Mouse (Mus musculus) MEL (cell line): ENCODE results near the gene Znrf1. TPM values are rescaled to one million over a fixed set of nuclear protein-coding genes. Genes with fewer than 3 reads are reported as not detected.

Experiments used
- DNase-seq: peaks from one replicate; pipeline ENCODE4 v3.0.0; 2011; ENCODE audit warnings: low read depth, low spot score
- H3K27ac ChIP-seq: 2 replicates; pipeline ENCODE4 v1.5.1; 2012; ENCODE audit warnings: low read depth, mild to moderate bottlenecking, control low read depth, low read length, moderate library complexity; ENCODE audit not compliant: control insufficient read depth
- H3K27me3 ChIP-seq, 2 experiments: fragments of 150-350 bp in 1 of 2; sonication (generic) in 1 of 2; 2 replicates each; pipeline ENCODE4 v1.6.1; 2012; ENCODE audit warnings: low read length in 2 of 2, mild to moderate bottlenecking in 2 of 2, improper control_type of control experiment in 1 of 2, moderate library complexity in 1 of 2; ENCODE audit not compliant: insufficient read depth in 2 of 2, control insufficient read depth in 1 of 2
- H3K36me3 ChIP-seq, 2 experiments: 2 replicates each; pipeline ENCODE4 v1.6.1; 2012 to 2014; ENCODE audit warnings: low read length in 2 of 2, improper control_type of control experiment in 1 of 2, inconsistent platforms in 1 of 2, mild to moderate bottlenecking in 1 of 2; ENCODE audit not compliant: insufficient read depth in 2 of 2, control insufficient read depth in 1 of 2
- H3K4me1 ChIP-seq, 2 experiments: fragments of 150-350 bp in 1 of 2; sonication (generic) in 1 of 2; 2 replicates each; pipeline ENCODE4 v1.6.1; 2012; ENCODE audit warnings: low read length in 2 of 2, improper control_type of control experiment in 1 of 2, mild to moderate bottlenecking in 1 of 2; ENCODE audit not compliant: insufficient read depth in 2 of 2, control insufficient read depth in 1 of 2
- H3K4me3 ChIP-seq, 2 experiments: fragments of 150-350 bp in 1 of 2; sonication (generic) in 1 of 2; 2 replicates each; pipeline ENCODE4 v1.5.1; 2012; ENCODE audit warnings: low read depth in 2 of 2, low read length in 2 of 2, mild to moderate bottlenecking in 2 of 2, moderate library complexity in 2 of 2, control low read depth in 1 of 2, improper control_type of control experiment in 1 of 2; ENCODE audit not compliant: control insufficient read depth in 1 of 2, insufficient read depth in 1 of 2
- H3K79me2 ChIP-seq: 2 replicates; pipeline ENCODE4 v1.6.1; 2012; ENCODE audit warnings: mild to moderate bottlenecking, low read length, moderate library complexity; ENCODE audit not compliant: control insufficient read depth, poor library complexity, insufficient read depth
- H3K9ac ChIP-seq: 2 replicates; pipeline ENCODE4 v1.6.1; 2012; ENCODE audit warnings: low read depth, mild to moderate bottlenecking, control low read depth, low read length, moderate library complexity; ENCODE audit not compliant: control insufficient read depth, poor library complexity, severe bottlenecking
- H3K9me3 ChIP-seq: fragments of 150-350 bp; sonication (generic); replicated peaks from 2 replicates; pipeline ENCODE4 v1.6.1; 2012; ENCODE audit warnings: mild to moderate bottlenecking, low read length, improper control_type of control experiment, moderate library complexity; ENCODE audit not compliant: insufficient read depth
- BHLHE40 ChIP-seq: IDR thresholded peaks from 2 replicates; pipeline ENCODE4 v1.6.1; 2012; ENCODE audit warnings: low read depth, mild to moderate bottlenecking, inconsistent platforms, low read length, improper control_type of control experiment, borderline replicate concordance
- CHD1 ChIP-seq: IDR thresholded peaks from 2 replicates; pipeline ENCODE4 v1.6.1; 2012; ENCODE audit warnings: low read depth, mild to moderate bottlenecking, inconsistent platforms, low read length, improper control_type of control experiment
- CHD2 ChIP-seq: IDR thresholded peaks from 2 replicates; pipeline ENCODE4 v1.6.1; 2011; ENCODE audit warnings: low read length, improper control_type of control experiment
- CTCF ChIP-seq, 3 experiments: IDR thresholded peaks in 2 of 3; conservative IDR thresholded peaks in 1 of 3; 2 replicates each; pipeline ENCODE4 v1.5.1; 2011 to 2012; ENCODE audit warnings: low read length in 3 of 3, low read depth in 2 of 3, mild to moderate bottlenecking in 2 of 3, improper control_type of control experiment in 1 of 3, inconsistent platforms in 1 of 3, mixed read lengths in 1 of 3, moderate library complexity in 1 of 3; ENCODE audit not compliant: control insufficient read depth in 1 of 3, insufficient read depth in 1 of 3, poor library complexity in 1 of 3, severe bottlenecking in 1 of 3
- GABPA ChIP-seq: IDR thresholded peaks from 2 replicates; pipeline ENCODE4 v1.6.1; 2012; ENCODE audit warnings: low read depth, mild to moderate bottlenecking, inconsistent platforms, low read length, improper control_type of control experiment, moderate library complexity
- HCFC1 ChIP-seq: IDR thresholded peaks from 2 replicates; pipeline ENCODE4 v1.6.1; 2012; ENCODE audit warnings: low read depth, mild to moderate bottlenecking, inconsistent platforms, low read length, improper control_type of control experiment, moderate library complexity
- MAX ChIP-seq: IDR thresholded peaks from 2 replicates; pipeline ENCODE4 v1.6.1; 2011; ENCODE audit warnings: low read length, improper control_type of control experiment
- MAZ ChIP-seq: IDR thresholded peaks from 2 replicates; pipeline ENCODE4 v1.6.1; 2012; ENCODE audit warnings: low read depth, mild to moderate bottlenecking, inconsistent platforms, low read length, improper control_type of control experiment
- MXI1 ChIP-seq: IDR thresholded peaks from 2 replicates; pipeline ENCODE4 v1.6.1; 2011; ENCODE audit warnings: mild to moderate bottlenecking, low read depth, low read length, improper control_type of control experiment
- MYC ChIP-seq: IDR thresholded peaks from 2 replicates; pipeline ENCODE4 v1.6.1; 2011; ENCODE audit warnings: low read depth, mild to moderate bottlenecking, low read length, improper control_type of control experiment, moderate library complexity
- NELFE ChIP-seq: IDR thresholded peaks from 2 replicates; pipeline ENCODE4 v1.6.1; 2011; ENCODE audit warnings: low read depth, low read length, improper control_type of control experiment
- POLR2AphosphoS2 ChIP-seq: IDR thresholded peaks from 2 replicates; pipeline ENCODE4 v1.6.1; 2011; ENCODE audit warnings: low read length, improper control_type of control experiment
- POLR2AphosphoS5 ChIP-seq: IDR thresholded peaks from 2 replicates; pipeline ENCODE4 v1.6.1; 2012; ENCODE audit warnings: low read depth, borderline replicate concordance, mild to moderate bottlenecking, inconsistent platforms, low read length, moderate library complexity, mixed read lengths
- RCOR1 ChIP-seq: IDR thresholded peaks from 2 replicates; pipeline ENCODE4 v1.6.1; 2012; ENCODE audit warnings: low read depth, mild to moderate bottlenecking, inconsistent platforms, low read length, improper control_type of control experiment
- SMC3 ChIP-seq: IDR thresholded peaks from 2 replicates; pipeline ENCODE4 v1.6.1; 2011; ENCODE audit warnings: low read depth, low read length, improper control_type of control experiment
- TBP ChIP-seq: IDR thresholded peaks from 2 replicates; pipeline ENCODE4 v1.8.0; 2011; ENCODE audit warnings: low read depth, low read length, improper control_type of control experiment
- USF1 ChIP-seq: IDR thresholded peaks from 2 replicates; pipeline ENCODE4 v1.6.1; 2014; ENCODE audit warnings: low read depth, mild to moderate bottlenecking, inconsistent platforms, low read length, improper control_type of control experiment, moderate library complexity
- USF2 ChIP-seq, 2 experiments: IDR thresholded peaks; 2 replicates each; pipeline ENCODE4 v1.6.1; 2011 to 2012; ENCODE audit warnings: improper control_type of control experiment in 2 of 2, low read length in 2 of 2, borderline replicate concordance in 1 of 2, inconsistent platforms in 1 of 2, low read depth in 1 of 2, mild to moderate bottlenecking in 1 of 2; ENCODE audit not compliant: insufficient read depth in 1 of 2
- ZMIZ1 ChIP-seq: IDR thresholded peaks from 2 replicates; pipeline ENCODE4 v1.6.1; 2012; ENCODE audit warnings: low read depth, mild to moderate bottlenecking, inconsistent platforms, low read length, improper control_type of control experiment, moderate library complexity
- ZNF384 ChIP-seq: IDR thresholded peaks from 2 replicates; pipeline ENCODE4 v1.6.1; 2012; ENCODE audit warnings: low read depth, mild to moderate bottlenecking, inconsistent platforms, low read length, improper control_type of control experiment
- polyA plus RNA-seq, 2 experiments: library from polyadenylated mRNA; stranded (reverse) in 1 of 2; unstranded in 1 of 2; fragments of >175 nt in 1 of 2; fragments of >200 nt in 1 of 2; gene quantifications; 2 replicates each; pipeline versions ENCODE4 v1.2.1 to v1.2.4; 2012; ENCODE audit warnings: low replicate concordance in 2 of 2, low read depth in 1 of 2; ENCODE audit not compliant: insufficient read length in 2 of 2, insufficient read depth in 1 of 2, missing spikeins in 1 of 2
- total RNA-seq: library from RNA; depleted of rRNA; stranded (reverse); fragments of 300-350 nt; gene quantifications from 2 replicates; pipeline ENCODE4 v1.2.3, GENCODE M21; 2012

The Znrf1 gene
- total and polyA plus RNA-seq, 3 experiments: 18.4 to 36.0 TPM; not detected in 1

- TF ChIP-seq TBP (peak; percentile 43; the same call in 1 of the 2 replicates), GABPA (no peak)
- TF ChIP-seq, all 39 proteins: peak for 16
Observed at GRCm38 (mm10) chr8:111573583-111573982, 37.7 kb downstream of the Znrf1 start (continued).

DNA sequence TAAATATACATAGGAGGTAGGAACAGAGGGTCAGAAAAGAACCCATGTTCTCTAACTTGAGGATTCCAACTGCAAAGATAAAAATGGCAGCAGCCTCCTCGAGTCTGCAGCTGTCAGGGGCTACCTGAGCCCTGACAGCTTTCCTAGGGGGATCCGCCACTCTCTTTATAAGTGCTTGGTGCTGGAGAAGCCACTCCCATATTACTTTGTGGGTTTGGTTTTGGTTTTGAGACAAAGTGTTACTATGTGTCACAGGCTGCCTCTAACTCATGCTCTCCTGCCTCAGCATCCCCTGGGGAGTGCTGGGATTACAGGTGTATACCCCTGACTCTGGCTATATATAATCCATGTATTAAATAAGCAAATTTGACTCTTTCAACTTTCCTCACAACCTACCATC, 38.1 kb downstream of the Znrf1 start:
- H3K9ac ChIP-seq: peak overlapping the region; percentile 56
- DNase-seq: no peak
- TF ChIP-seq POLR2AphosphoS5: no peak
- no peak for TF ChIP-seq ZNF384
- TF ChIP-seq ZMIZ1: peak; percentile 63; the same call in 1 of the 2 replicates
- TF ChIP-seq MXI1: peak; percentile 46; the same call in 1 of the 2 replicates
- peaks cover 10 to 27% of the 10 kb centered on the region in 2 experiments for H3K4me1 ChIP-seq
- peaks cover 0 to 27% of the 10 kb centered on the region in 2 experiments; a peak in 2 of 4 replicates for H3K36me3 ChIP-seq
- no peaks in the 10 kb centered on the region for H3K27me3 ChIP-seq
- peaks cover 12% of the 10 kb centered on the region; the same call in 1 of the 2 replicates for H3K79me2 ChIP-seq
- no peaks in the 10 kb centered on the region for H3K9me3 ChIP-seq
- peak overlapping the region; percentile 83 for H3K27ac ChIP-seq
- peak overlapping the region; percentile 35 to 54 for H3K4me3 ChIP-seq

GRCm38 (mm10) chr8:111575492-111575891, 39.6 kb downstream of the Znrf1 start:
- peaks cover 10 to 21% of the 10 kb centered on the region in 2 experiments for H3K4me1 ChIP-seq
- no peak overlapping the region for H3K4me3 ChIP-seq
- TF ChIP-seq GABPA: no peak
- no peak for TF ChIP-seq RCOR1
- no peak for TF ChIP-seq MAX
- TF ChIP-seq POLR2AphosphoS5: no peak
- no peak for TF ChIP-seq SMC3
- no peak for TF ChIP-seq CHD1
- no peak for TF ChIP-seq CHD2
- no peak for TF ChIP-seq USF2 (IDR thresholded peaks at IDR 0.05; ENCODE audit: borderline replicate concordance in 1 of 2, insufficient read depth in 1 of 2, low read depth in 1 of 2, low read length in 2 of 2)
- no peak for TF ChIP-seq POLR2AphosphoS2
- TF ChIP-seq BHLHE40: no peak
- TF ChIP-seq MAZ: no peak
- no peak for TF ChIP-seq CTCF (IDR thresholded peaks at IDR 0.05 in 2 of 3, conservative IDR thresholded peaks at IDR 0.05 in 1 of 3; ENCODE audit: control insufficient read depth in 1 of 3, insufficient read depth in 1 of 3, low read depth in 2 of 3, low read length in 3 of 3, poor library complexity in 1 of 3, severe bottlenecking in 1 of 3)
- TF ChIP-seq HCFC1: no peak
- no peak for TF ChIP-seq MYC
- no peak for TF ChIP-seq NELFE
- TF ChIP-seq USF1: no peak
- no peak for TF ChIP-seq ZNF384
- H3K27me3 ChIP-seq: no peaks in the 10 kb centered on the region
- no peak for DNase-seq
- H3K9me3 ChIP-seq: no peaks in the 10 kb centered on the region
- H3K27ac ChIP-seq: no peak overlapping the region
- H3K36me3 ChIP-seq: peaks cover 0 to 21% of the 10 kb centered on the region in 2 experiments; a peak in 2 of 4 replicates
- H3K9ac ChIP-seq: no peak overlapping the region
- peaks cover 9% of the 10 kb centered on the region; the same call in 1 of the 2 replicates for H3K79me2 ChIP-seq
